Mouse (Mus musculus) bone marrow, adult 2 months (tissue): ENCODE measurements at regions not wholly inside any gene's neighbourhood (a gene's known extent, or its start where the extent isn't known, plus 50 kb on each side); places are given as distances from the start of the nearest gene placed in this dataset.

Experiments
- CTCF ChIP-seq: fragments of 200-500 bp; IDR thresholded peaks from 2 replicates; pipeline ENCODE4 v1.5.1; 2011; ENCODE audit warnings: low read length, control low read depth; ENCODE audit not compliant: control insufficient read depth, insufficient read depth
- POLR2A ChIP-seq: fragments of 200-500 bp; IDR thresholded peaks from 2 replicates; pipeline ENCODE4 v1.6.1; 2011; ENCODE audit warnings: low read depth, mild to moderate bottlenecking, control low read depth, low read length, borderline replicate concordance; ENCODE audit not compliant: control insufficient read depth

DNA sequence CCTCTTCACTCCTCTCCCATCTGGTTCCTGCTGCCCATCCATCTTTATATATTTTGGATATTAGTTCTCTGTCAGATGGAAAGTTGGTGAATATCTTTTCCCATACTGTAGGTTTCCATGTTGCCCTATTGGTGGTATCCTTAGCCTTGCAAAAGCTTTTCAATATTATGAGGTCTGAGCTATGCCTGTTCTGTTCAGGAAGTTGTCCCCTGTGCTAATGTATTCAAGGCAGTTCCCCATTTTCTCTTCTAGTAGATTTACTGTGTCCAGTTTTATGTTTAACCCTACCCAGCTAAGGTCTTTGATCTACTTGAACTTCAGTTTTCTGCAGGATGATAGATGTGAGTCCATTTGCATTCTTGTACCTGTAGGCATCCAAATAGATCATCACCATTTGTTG is 109.4 kb upstream of the Tusc1 start:
- no peak for TF ChIP-seq CTCF
- TF ChIP-seq POLR2A: no peak
